Mouse (Mus musculus) neutrophil, adult 59 days (primary cell): ENCODE measurements around the gene Btbd1. TPM values are rescaled to one million over a fixed set of nuclear protein-coding genes. Genes with fewer than 3 reads are reported as not detected.

Experiments
- total RNA-seq, 2 experiments: library from RNA; stranded (reverse); gene quantifications; 1 replicate in 1 of 2; 2 replicates in 1 of 2; pipeline ENCODE4 v1.2.4; 2023

Btbd1 gene
- 10 to 100 TPM; 48.1 to 60.9 TPM for total RNA-seq

DNA sequence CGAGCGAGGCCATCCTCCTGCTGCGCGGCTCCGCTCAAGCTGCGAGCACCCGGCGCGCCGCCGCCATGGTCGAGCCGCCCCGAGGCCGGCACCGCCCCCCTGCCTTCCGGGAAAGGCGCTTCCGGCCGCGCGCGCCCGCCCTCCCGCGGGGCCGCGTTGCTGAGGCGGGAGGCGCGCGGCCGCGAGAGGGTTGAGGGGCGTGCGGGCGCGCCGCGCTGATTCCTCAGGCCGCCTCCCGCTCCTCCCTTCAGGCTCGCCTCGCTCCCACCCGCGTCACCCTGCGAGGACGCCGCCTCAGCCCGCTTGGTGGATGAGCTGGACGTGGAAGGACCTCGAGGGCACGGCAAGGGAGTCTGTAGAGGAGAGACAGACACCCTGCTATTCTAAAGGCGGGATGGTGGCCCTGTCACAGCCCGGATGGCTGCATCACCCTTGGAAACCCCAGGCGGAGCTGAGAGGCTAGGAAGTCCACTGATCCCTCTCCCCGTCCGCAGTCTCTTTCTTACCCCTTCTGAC lies at the start of gene Btbd1:
Gene Btbd1, minus strand, starts transcription at position 53 of the 516 bp plus-strand sequence.

GRCm38 (mm10) chr7:81858968-81859721 lies 29.9 kb upstream of the Btbd1 start, which contains the start of gene Tm6sf1:
Gene Tm6sf1 (plus strand): TSS chr7:81859001.

GRCm38 (mm10) chr7:81855694-81856093 lies 26.5 kb upstream of the Btbd1 start, which contains the start of gene Gm10160:
Gene Gm10160 (minus strand): TSS chr7:81855794.

GRCm38 (mm10) chr7:81789095-81789757 lies 40.0 kb downstream of the Btbd1 start, which contains the start of gene 3110040N11Rik:
Gene 3110040N11Rik (minus strand): TSS chr7:81789478.

DNA sequence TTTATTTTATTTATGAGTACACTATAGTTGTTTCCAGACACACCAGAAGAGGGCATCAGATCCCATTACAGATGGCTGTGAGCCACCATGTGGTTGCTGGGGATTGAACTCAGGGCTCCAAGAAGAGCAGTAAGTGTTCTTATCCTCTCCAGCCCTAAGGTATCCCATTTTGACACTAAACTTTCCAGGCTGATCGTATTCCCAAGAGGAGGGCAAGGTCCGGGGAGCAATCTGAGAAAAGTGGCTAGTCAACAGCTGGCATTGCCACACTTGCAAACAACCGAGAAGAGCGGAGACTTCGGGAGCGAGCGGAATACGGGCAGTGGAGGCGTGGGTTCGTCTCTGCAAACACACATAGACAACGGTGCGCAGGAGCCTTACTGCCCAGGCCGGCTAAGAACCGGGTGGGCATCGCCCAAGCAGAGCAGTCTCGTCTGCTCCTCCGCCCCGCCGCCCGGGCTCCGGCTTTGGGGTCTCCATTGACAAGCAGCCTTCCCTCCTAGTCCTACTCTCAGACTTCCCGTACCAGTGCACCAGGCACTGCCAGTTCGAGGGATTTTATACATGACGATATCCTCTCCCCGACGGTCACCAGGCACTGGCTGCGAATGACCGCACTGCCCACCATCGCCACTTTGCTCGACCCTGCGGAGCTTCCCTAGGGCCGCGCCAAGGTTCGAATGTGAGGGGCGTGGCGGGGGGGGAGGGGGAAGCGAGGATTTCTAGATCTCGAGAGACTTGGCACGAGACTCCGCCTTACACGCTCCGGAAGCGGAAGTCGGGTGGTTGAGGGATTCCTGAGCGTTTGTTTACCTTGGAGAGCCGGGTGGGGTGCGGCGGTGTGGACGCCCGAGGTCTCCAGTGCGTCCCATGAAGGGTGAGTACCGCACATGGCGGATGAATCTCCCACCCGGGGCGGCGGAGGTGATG lies 66.8 kb downstream of the Btbd1 start, which contains the start of gene Ramac:
Gene Ramac, plus strand, starts transcription at position 746 of the 930 bp plus-strand sequence.

Other genes with a start within 250 kb of the Btbd1 start
- gene Homer2, start 121.9 kb downstream of the Btbd1 start, total RNA-seq = under 1 TPM; 0.22 to 0.69 TPM
- 10 to 100 TPM; 48.0 to 50.6 TPM for gene Ramac, start 66.5 kb downstream of the Btbd1 start, total RNA-seq
- 1 to 10 TPM; 7.6 to 9.5 TPM for gene 3110040N11Rik, start 40.0 kb downstream of the Btbd1 start, total RNA-seq
- not detected for gene Gm10160, start 26.4 kb upstream of the Btbd1 start, total RNA-seq
- gene Tm6sf1, start 29.6 kb upstream of the Btbd1 start, total RNA-seq = 100 to 1,000 TPM; 198 to 210 TPM
- under 1 TPM in 1 of 2 experiments, not detected in 1; 0.07 TPM for gene Hdgfl3, start 105.0 kb upstream of the Btbd1 start, total RNA-seq
- not detected for gene Bnc1, start 162.9 kb upstream of the Btbd1 start, total RNA-seq